Mouse (Mus musculus) adrenal gland, postnatal 4 days (tissue): ENCODE results near the gene H2-T3. TPM values are rescaled to one million over a fixed set of nuclear protein-coding genes. Genes with fewer than 3 reads are reported as not detected.

ENCODE experiments used
- total RNA-seq, 2 experiments: library from RNA; stranded (reverse); gene quantifications; 2 replicates each; pipeline ENCODE4 v1.2.3; 2021

The H2-T3 gene
- total RNA-seq, 2 experiments from 2014 or later: not detected

Other genes starting within 250 kb of the H2-T3 start
- 100 to 1,000 TPM in 1 of 2 experiments, 10 to 100 TPM in 1; 96.2 to 107 TPM for gene Abcf1, start 220.5 kb downstream of the H2-T3 start, total RNA-seq
- 10 to 100 TPM; 61.1 to 64.2 TPM for gene Gnl1, start 210.4 kb downstream of the H2-T3 start, total RNA-seq
- 10 to 100 TPM; 40.9 to 44.2 TPM for gene Prr3, start 210.1 kb downstream of the H2-T3 start, total RNA-seq
- 1 to 10 TPM; 2.5 to 3.3 TPM for gene H2-T24, start 169.7 kb downstream of the H2-T3 start, total RNA-seq
- 10 to 100 TPM; 33.9 to 55.1 TPM for gene H2-T23, start 157.4 kb downstream of the H2-T3 start, total RNA-seq
- gene H2-T22, start 147.5 kb downstream of the H2-T3 start, total RNA-seq: 10 to 100 TPM; 22.1 to 22.9 TPM
- under 1 TPM in 1 of 2 experiments, not detected in 1; 0.17 TPM for gene Gm6034, start 147.3 kb downstream of the H2-T3 start, total RNA-seq
- 1 to 10 TPM; 1.4 to 1.7 TPM for gene Gm11127, start 131.9 kb downstream of the H2-T3 start, total RNA-seq
- under 1 TPM; 0.20 to 0.25 TPM for gene Gm19684, start 68.6 kb downstream of the H2-T3 start, total RNA-seq
- gene Gm7030, start 60.9 kb downstream of the H2-T3 start, total RNA-seq: not detected
- gene Gm8909, start 21.8 kb downstream of the H2-T3 start, total RNA-seq: under 1 TPM in 1 of 2 experiments, not detected in 1; 0.50 TPM
- gene Rpp21, start 67.8 kb upstream of the H2-T3 start, total RNA-seq: 10 to 100 TPM; 41.5 to 45.2 TPM
- gene Trim39, start 82.0 kb upstream of the H2-T3 start, total RNA-seq: 10 to 100 TPM; 22.3 to 23.0 TPM
- not detected for gene H2-M10.2, start 96.2 kb upstream of the H2-T3 start, total RNA-seq
- gene H2-M10.1, start 135.9 kb upstream of the H2-T3 start, total RNA-seq: not detected
- not detected for gene H2-M10.3, start 178.1 kb upstream of the H2-T3 start, total RNA-seq